Mouse (Mus musculus): Measurements from ENCODE around the gene Usf3. TPM values are rescaled to one million over a fixed set of nuclear protein-coding genes. Genes with fewer than 3 reads are reported as not detected.

Gene Usf3
- polyA plus RNA-seq, 1 experiment from 2014 or later = 2.1 TPM

GRCm38 (mm10) chr16:44268541-44269215 lies 95.6 kb downstream of the Usf3 start:
- Histone ChIP-seq H3K4me2 (ENCODE audit: low read length) (no peak overlapping the region), H3K9me3 (ENCODE audit: control insufficient read depth, low read length) (no peaks in the 10 kb centered on the region), H3K27ac (ENCODE audit: low read depth, low read length) (no peak overlapping the region), H3K4me3 (ENCODE audit: low read length) (no peak overlapping the region), H3K4me1 (ENCODE audit: control insufficient read depth, insufficient read depth, low read depth, low read length) (no peaks in the 10 kb centered on the region), H3K36me3 (ENCODE audit: control insufficient read depth, insufficient read depth, low read length) (no peaks in the 10 kb centered on the region), H3K27me3 (replicated peaks; ENCODE audit: control insufficient read depth, insufficient read depth, low read length) (no peaks in the 10 kb centered on the region), H3K9ac (ENCODE audit: low read depth, low read length) (no peak overlapping the region)
- 89% methylated on average over 7 of the region's 7 CpGs for WGBS
- no peak for ATAC-seq

GRCm38 (mm10) chr16:44269578-44269977 lies 96.5 kb downstream of the Usf3 start:
- Histone ChIP-seq H3K9me3 (ENCODE audit: control insufficient read depth, low read length) (no peaks in the 10 kb centered on the region), H3K36me3 (ENCODE audit: control insufficient read depth, insufficient read depth, low read length) (no peaks in the 10 kb centered on the region), H3K4me2 (ENCODE audit: low read length) (no peak overlapping the region), H3K27me3 (replicated peaks; ENCODE audit: control insufficient read depth, insufficient read depth, low read length) (no peaks in the 10 kb centered on the region), H3K4me3 (ENCODE audit: low read length) (no peak overlapping the region), H3K27ac (ENCODE audit: low read depth, low read length) (no peak overlapping the region), H3K9ac (ENCODE audit: low read depth, low read length) (no peak overlapping the region), H3K4me1 (ENCODE audit: control insufficient read depth, insufficient read depth, low read depth, low read length) (no peaks in the 10 kb centered on the region)
- WGBS = 77% methylated on average over 6 of the region's 6 CpGs
- ATAC-seq = no peak

GRCm38 (mm10) chr16:44270606-44271005 lies 97.6 kb downstream of the Usf3 start:
- Histone ChIP-seq H3K9me3 (ENCODE audit: control insufficient read depth, low read length) (no peaks in the 10 kb centered on the region), H3K4me3 (ENCODE audit: low read length) (no peak overlapping the region), H3K27me3 (replicated peaks; ENCODE audit: control insufficient read depth, insufficient read depth, low read length) (no peaks in the 10 kb centered on the region), H3K4me2 (ENCODE audit: low read length) (no peak overlapping the region), H3K27ac (ENCODE audit: low read depth, low read length) (no peak overlapping the region), H3K9ac (ENCODE audit: low read depth, low read length) (no peak overlapping the region), H3K4me1 (ENCODE audit: control insufficient read depth, insufficient read depth, low read depth, low read length) (no peaks in the 10 kb centered on the region), H3K36me3 (ENCODE audit: control insufficient read depth, insufficient read depth, low read length) (no peaks in the 10 kb centered on the region)
- whole genome bisulfite sequencing = 76% methylated on average over 5 of the region's 5 CpGs
- no peak for ATAC-seq

GRCm38 (mm10) chr16:44271371-44272038 lies 98.5 kb downstream of the Usf3 start:
- Histone ChIP-seq H3K27me3 (replicated peaks; ENCODE audit: control insufficient read depth, insufficient read depth, low read length) (no peaks in the 10 kb centered on the region), H3K27ac (ENCODE audit: low read depth, low read length) (no peak overlapping the region), H3K9ac (ENCODE audit: low read depth, low read length) (no peak overlapping the region), H3K4me1 (ENCODE audit: control insufficient read depth, insufficient read depth, low read depth, low read length) (no peaks in the 10 kb centered on the region), H3K9me3 (ENCODE audit: control insufficient read depth, low read length) (no peaks in the 10 kb centered on the region), H3K4me3 (ENCODE audit: low read length) (no peak overlapping the region), H3K36me3 (ENCODE audit: control insufficient read depth, insufficient read depth, low read length) (no peaks in the 10 kb centered on the region), H3K4me2 (ENCODE audit: low read length) (no peak overlapping the region)
- 76% methylated on average over 9 of the region's 9 CpGs for WGBS
- ATAC-seq = no peak

Other genes with a start within 250 kb of the Usf3 start
- gene Qtrt2, start 246.4 kb upstream of the Usf3 start, polyA plus RNA-seq (2015; fragmentation: Nextera tagmentation; extraction: Ambion mirVana) = 17.6 and 18.9 TPM in 2 replicates
- 3.4 and 3.8 TPM in 2 replicates for gene Zdhhc23, start 193.5 kb upstream of the Usf3 start, polyA plus RNA-seq (2015; fragmentation: Nextera tagmentation; extraction: Ambion mirVana)
- gene Gramd1c, start 109.9 kb upstream of the Usf3 start, polyA plus RNA-seq (2015; fragmentation: Nextera tagmentation; extraction: Ambion mirVana) = 3.1 and 3.5 TPM in 2 replicates
- gene Atp6v1a, start 33.5 kb upstream of the Usf3 start, polyA plus RNA-seq (2015; fragmentation: Nextera tagmentation; extraction: Ambion mirVana) = 155 TPM in 2 replicates
- gene Naa50, start 33.4 kb upstream of the Usf3 start, polyA plus RNA-seq (2015; fragmentation: Nextera tagmentation; extraction: Ambion mirVana) = 58.6 and 64.5 TPM in 2 replicates
- 20.4 TPM in 2 replicates for gene Sidt1, start 159.9 kb downstream of the Usf3 start, polyA plus RNA-seq (2015; fragmentation: Nextera tagmentation; extraction: Ambion mirVana)
- gene Spice1, start 173.9 kb downstream of the Usf3 start, polyA plus RNA-seq (2015; fragmentation: Nextera tagmentation; extraction: Ambion mirVana) = 12.7 and 18.4 TPM in 2 replicates
- gene Cfap44, start 221.6 kb downstream of the Usf3 start, polyA plus RNA-seq (2015; fragmentation: Nextera tagmentation; extraction: Ambion mirVana) = 5.1 TPM in 2 replicates